Mouse (Mus musculus) liver, adult 2 months (tissue): ENCODE data around the gene Ntn1.

Experiments
- CTCF ChIP-seq: fragments of 200-500 bp; IDR thresholded peaks from 2 replicates; pipeline ENCODE4 v1.5.1; 2011; ENCODE audit warnings: low read depth, low read length, control low read depth
- POLR2A ChIP-seq: fragments of 200-500 bp; IDR thresholded peaks from 2 replicates; pipeline ENCODE4 v1.6.1; 2011; ENCODE audit warnings: low read length, control low read depth; ENCODE audit not compliant: insufficient read depth; ENCODE audit errors: extremely low read depth

DNA sequence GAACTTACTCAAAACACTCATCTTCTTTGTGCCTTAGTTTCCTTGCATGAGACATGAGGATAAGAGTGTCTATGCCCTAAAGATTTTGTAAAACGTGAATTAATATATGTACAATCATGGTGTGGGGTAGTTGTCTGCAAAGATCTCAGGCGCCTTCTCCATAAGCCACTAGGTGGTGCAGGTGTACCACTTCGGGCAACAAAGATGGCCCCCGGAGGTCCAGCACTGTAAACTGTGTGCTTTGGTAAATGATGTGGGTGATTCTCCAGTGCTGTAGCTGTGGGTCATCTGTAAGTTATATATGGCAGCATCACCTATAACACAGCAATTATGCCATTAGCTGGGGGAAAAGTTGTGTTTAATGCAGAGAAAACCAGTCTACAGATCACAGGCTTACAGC is 3.6 kb upstream of the Ntn1 start:
- TF ChIP-seq CTCF (peak; percentile 19; the same call in 1 of the 2 replicates), POLR2A (no peak)
